Mouse (Mus musculus): ENCODE results near the gene Doc2b. TPM values are rescaled to one million over a fixed set of nuclear protein-coding genes. Genes with fewer than 3 reads are reported as not detected.

Doc2b gene
- polyA plus RNA-seq (2017; shearing (Covaris generic)) = not detected

DNA sequence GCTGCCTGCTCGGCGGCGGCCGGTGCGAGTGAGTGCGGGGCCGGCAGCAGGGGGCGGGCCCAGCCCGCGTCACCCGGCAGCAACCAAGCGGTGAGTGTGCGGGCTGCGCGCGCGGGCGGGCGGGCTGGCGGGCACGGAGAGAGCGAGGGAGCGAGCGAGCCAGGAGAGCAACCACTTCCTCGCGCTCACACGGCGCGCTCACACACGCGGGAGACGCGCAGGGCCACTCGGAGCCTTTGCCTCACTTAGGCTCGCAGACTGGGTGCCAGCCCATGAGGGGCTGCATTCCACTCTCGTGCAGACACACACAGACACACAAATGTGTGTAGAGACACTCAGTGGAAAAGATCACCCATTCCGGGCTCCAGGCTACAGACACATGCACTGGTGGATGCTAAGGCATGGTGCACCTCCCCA lies at the start of gene Doc2b:
Doc2b (minus strand) TSS at position 21 of the 417 bp plus-strand sequence.
- no peak for ATAC-seq

DNA sequence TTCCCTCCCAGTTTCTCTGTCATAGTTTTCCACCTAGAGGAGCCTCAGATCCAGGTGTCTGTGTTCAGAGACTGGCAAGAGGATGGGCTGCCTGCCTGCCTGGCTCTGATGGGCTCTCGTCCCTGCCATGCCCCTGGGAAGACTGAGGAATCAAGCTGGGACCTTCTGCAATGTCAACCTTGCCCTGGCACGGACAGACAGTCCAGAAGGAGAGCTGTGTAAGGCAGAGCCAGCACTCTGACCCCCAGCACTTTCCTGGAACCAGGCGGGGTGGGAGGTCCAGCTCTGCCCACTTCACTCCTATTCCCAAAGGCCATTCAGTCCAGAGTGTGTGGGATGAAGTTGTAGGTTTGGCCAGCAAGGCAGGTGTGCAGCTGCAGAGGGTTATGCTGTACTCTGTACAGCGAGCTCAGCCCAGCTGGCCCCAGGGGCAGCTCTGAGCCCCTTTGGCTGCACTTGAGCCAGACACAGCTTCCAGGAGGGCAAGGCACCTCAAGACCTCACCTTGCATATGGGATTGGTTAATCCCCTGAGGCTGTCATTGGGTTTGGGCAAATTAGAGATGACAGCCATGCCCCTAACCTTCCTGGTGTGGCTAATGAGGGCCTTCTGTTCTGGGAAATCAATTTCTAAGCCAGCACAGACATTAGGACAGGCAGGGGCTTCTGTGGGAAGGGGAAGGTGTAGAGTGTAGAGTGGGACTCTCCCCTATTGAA lies 47.2 kb upstream of the Doc2b start:
- ATAC-seq = no peak

DNA sequence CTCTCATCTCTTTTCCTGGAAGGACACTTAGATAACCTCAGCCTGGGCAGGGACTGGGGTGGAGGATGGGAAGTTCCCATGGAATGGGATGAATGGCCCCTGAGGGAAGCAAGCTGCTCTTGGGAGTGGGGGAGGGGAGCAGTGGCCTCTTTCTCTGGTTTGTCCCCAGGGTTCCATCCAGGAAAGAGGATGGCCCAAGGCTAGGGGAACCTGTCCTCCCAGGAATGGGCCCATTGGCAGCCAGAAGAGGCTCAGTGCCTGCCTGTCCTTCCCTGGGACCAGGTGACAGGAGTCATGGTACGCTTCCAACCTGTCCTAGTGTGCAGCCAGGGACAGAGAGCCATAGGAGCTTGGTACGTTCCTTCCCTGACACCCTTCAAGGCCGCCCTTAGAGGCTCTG lies 45.7 kb upstream of the Doc2b start:
- ATAC-seq = no peak

DNA sequence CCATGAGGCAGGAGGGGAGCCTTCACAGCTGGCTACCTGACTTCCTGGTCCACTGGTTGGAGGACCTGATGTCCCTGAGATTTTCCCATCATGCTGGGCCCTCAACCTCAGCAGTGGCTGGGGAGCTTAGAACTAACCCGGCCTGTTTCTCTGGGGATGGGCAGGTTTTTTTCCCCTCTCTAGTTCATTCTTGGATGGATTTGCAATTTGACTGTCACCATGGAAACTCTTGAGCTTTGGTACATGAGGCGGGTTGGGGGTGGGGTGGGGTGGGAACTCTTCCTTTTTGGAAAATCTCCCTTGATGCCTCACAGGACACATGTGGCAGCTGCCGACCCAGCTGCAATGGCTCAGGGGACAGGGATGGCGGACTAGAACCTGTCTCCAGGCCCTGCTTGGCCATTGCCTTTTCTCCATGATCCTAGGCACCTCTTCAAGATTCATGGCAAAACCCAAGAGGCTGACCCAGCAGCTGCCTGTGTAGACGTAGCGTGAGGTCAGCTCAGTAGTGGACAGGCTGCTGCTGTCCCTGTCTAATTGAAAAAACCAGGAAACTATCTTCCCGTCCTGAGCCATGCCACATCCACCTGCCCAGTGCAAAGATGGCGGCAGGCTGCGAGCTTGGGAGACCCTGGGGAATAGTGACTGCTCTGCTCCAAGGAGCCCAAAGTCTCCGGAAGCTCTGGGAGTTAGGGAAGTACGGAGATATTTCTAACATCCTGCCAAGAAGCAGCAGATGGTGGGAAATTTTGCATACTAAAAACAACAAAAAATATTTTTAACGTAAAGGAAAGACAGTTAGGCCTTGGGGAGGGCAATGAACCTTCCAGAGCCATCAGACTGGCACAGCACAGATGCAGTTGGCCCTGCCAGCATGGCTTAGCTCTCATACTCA lies 43.9 kb upstream of the Doc2b start:
- no peak for ATAC-seq

DNA sequence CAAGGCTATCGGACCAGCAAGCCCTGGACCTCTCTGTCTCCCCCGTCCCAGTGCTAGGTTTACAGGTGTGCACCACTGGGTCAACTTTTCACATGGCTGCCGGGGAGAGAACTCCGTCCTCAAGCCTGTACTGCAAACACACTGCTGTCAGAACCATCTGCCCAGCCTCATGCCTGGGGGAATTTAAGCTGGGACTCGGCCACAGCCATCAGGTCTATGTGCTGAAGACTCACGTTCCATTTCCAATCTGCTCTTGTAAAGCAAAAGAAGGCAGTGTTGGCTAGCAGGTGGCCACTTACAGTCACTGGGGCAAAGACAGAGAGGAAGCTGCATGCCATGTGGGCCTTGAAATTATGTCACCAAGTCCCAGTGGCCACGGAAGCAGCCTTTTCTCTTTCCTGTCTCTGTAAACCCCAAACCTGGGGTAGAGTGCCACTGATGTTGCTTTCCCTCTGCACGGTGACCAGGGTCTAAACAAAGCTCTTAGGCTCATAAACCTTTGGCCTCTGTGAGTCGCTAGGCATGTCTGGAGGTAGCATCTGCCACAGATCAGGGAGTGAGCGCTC lies 43.1 kb upstream of the Doc2b start:
- no peak for ATAC-seq

DNA sequence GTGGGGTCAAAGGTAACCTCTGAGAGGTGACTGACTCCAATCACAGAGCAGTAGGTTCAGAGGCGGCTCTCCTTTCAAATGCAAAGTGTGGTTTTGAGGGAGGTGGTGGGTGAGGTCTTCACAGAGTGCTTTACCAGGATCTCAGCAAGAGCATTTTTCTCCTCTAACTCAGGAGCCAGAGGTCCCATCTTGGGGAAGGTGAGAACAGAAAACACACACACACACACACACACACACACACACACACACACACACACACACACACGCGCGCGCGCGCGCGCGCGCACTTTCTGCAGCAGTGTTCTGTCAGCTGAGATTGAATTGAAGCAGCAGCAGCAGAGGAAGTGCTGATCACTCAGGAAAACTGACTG lies 40.4 kb upstream of the Doc2b start:
- no peak for ATAC-seq

DNA sequence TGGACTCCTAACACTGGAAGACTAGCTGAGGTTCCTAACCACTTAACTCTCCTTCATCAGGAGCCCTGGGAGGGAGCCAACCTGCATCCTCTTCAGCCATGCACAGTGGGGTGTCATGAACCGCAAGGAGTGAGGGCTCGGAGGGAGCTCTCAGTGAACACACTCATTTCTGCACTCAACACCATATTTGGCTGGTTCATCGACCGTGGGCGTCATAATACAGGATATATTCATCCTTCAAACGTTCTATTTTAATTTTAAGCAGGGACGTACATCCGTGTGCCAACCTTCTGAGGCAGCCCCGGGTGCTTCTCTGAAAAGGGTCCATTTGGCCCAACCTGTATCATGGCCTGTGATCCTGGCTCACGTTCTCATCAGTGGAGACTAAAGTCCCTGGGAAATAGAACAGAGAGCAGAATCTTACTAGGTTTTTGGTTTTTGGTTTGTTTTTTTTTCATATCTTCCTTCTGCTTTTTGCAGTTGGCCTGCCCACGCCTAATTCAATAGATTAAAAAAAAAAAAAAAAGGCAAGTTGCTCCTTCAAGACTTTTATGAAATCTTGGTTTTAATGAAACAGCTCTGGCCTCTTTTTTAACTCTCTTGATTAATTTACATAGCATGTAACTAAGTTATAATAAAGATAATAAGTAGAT lies 39.9 kb upstream of the Doc2b start:
- peak; percentile 90 for ATAC-seq

DNA sequence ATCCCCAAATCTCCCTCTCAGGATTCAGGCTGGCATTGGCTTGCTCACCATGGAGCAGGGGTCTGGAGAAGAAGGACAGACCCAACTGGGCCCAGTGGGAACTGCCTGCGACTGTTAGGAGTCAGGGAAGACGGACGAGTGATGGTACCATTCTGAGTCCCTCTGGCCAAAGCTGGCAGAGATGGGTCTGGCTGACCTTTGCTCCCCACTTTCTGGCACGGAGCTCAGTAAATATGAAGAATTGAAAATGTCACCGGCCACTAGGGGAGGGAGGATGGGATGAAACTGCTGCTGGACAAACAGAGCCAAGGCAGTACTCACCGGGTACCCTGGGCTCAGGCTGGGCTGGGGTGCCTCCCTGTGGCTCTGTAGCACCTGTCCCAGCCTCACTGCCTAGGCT lies 37.2 kb upstream of the Doc2b start:
- ATAC-seq = no peak

DNA sequence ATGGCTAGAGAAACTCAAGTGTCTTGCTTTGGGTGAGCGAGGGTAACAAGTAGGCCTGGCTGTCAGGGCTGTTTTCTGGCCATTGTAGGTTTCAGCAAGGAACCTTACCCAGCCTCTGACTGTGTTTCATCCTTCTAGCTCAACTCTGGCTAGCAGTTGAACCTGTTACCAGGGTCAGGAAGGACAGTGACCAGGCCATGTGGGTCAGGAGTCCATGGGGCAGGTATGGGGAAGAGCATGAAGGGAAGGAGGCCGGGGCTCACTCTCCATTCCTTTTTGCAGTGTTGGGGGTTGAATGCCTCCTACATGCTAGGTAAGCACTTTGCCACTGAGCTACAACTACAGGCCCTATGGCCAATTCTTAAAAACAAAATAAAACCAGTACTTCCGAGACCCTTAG lies 34.5 kb upstream of the Doc2b start:
- no peak for ATAC-seq

DNA sequence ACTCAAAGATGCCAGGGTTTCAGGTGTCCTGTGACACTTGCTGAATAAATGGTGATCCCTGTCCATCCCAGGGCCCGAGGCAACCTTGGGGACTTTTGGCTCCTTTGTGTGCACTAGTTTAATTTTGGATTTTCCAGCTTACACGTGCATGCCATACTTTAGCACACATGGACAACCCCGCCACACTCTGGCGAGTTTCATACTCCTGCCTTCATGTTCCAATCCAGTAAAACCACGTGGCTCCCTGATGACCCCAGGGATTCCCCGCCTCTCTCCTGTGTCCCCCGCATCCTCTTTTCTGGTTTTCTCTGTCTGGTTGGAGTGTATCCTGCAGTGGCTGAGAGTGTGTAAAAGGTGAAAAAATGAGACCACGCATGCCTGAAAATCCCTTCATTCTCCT lies 31.6 kb upstream of the Doc2b start:
- ATAC-seq = no peak

DNA sequence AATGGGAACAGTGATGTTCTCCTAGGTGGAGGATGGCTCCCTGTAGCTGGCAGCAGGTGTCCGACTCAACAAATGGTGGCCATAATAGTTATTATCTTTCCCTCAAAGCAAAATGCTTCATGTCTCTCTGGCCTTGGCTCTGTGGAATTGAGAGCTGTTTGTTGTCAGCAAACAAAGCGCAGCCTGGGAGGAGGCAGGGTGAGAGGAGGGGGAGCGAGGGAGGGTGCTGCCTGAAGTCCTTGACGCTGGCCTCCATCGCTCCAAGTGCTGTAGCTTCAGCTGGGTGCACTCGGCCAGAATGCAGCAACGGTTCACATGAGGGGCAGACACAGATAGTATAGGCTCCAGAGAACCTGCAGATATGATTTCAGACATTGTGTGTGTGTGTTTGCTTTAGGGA lies 27.7 kb upstream of the Doc2b start:
- no peak for ATAC-seq

DNA sequence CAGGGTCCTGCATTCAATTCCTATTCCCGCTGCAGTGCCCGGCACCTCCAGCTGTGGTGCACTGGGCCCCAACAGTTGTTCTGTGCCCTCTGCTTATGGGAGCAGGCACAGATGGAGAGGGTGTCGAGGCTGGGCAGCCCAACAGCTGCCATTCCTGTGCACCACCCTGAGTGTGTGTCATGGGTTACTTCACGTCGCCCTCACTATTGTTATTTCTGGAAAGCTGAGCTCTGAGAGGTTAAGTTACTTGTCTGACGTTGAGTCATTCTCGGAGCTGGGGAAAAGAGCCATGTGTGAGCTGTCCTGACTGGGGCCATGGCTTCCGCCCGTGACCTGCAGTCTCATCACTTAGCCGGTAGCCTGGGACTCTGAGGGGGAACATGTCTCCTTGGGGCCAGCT lies 17.2 kb upstream of the Doc2b start:
- no peak for ATAC-seq

DNA sequence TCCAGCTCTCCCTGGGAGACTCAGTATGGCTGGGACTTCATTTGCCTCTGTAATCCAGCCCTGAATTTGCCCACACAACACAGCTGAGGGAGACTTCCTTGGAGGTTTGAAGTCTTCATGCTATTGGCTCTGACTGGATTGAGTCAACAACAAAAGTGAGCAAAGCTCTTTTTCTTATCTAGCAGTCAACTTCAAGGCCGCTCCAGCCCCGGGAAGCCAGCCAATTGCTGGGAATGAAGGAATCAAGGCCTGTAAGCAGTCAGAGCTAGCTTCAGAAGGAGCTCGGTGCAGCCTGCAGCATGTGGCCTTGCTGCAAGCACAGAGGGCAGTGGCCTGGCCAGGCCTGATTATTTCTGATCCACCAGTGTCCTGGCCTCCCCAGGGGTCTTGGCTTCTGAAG lies 16.1 kb upstream of the Doc2b start:
- ATAC-seq = no peak

DNA sequence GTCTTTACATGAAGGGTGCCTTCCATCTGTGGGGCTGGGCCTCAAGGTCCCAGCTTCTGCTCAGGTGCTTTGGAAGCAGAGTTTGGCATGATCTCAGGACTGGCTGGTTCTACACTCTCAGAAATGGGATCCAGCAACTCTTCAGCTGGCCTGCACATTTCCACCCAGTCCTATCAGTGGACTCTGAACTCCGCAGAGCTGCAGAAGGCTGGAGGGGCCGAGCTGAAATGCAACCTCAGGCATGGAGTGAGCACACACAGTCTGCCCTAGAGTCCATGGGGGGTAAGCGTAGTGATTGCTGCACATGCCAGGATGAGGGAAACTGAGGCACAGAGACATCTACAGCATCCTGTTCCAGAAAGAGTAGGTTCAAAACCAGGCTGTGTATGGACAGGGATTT lies 14.7 kb upstream of the Doc2b start:
- ATAC-seq = no peak

DNA sequence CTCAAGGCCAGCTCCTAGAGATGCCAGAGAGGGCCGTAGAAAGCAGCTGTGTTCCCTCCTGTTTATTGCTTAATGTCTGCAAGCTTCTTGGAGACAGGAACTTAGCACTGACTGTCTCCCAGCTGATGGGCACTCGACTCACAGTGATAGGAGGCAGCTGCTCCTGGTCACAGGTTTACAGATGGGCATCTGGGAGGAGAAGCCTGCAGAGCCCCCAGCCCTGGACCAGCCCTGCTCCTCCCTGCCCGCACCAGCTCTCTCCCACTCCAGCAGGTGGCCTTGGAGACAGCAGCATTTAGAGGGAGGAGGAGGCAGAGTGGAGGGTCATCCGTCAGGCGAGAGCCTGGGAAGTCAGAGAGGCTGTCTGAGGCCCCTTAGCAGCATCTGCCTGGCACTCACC lies 11.6 kb upstream of the Doc2b start:
- no peak for ATAC-seq

DNA sequence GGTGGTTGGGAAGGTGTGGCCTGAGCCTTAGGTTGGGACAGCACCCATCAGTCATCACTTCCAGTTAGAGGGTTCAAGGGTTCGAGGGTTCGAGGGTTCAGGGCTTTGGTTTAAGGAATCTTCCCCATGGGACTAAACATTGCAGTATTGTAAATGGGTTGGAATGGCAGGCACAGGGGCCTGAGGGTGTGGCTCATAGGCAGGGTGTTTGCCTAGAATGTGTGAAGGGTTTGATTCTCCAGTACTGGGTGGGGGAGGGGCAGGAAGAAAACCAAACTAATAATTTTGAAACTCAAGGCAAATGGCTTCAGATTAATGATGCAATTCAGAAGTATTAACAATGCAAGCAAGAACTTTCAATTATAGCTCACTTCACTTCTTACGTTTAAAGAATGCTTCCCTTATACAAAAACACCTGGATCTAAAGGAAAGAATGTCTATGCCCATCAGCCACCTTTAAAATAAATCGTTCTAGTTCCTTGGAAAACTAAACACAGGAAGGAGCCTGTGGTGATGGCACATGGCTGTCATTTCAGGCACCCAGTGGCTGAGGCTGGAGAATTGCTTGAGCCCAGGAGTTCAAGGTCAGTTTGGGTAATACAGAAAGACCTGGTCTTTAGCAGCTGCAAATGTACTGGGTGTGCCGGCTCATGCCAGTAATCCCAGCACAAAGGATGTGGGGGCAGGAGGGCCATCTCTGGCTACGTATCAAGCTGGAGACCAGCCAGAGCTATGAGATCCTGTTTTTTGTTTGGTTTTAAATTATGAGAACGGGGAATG lies 6.1 kb upstream of the Doc2b start:
- ATAC-seq = no peak

DNA sequence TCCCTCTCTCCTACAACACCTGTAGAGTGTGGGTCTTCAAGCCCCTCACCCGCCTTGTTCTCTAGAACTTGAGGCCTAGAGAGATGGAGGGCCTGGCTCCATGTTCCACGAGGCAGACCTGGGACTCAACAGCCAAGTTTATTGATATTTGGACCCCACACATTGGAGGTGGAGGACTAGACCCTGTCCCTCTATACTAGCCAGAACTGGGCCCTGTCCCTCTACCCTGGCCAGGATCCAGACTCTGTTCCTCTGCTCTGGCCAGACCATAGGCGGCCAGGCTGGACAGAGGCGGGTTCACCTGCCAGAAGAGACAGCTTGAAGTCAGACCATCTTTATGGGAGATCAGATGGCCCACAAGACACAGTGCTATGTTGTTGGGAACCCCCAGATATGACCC lies 5.5 kb upstream of the Doc2b start:
- ATAC-seq = no peak

DNA sequence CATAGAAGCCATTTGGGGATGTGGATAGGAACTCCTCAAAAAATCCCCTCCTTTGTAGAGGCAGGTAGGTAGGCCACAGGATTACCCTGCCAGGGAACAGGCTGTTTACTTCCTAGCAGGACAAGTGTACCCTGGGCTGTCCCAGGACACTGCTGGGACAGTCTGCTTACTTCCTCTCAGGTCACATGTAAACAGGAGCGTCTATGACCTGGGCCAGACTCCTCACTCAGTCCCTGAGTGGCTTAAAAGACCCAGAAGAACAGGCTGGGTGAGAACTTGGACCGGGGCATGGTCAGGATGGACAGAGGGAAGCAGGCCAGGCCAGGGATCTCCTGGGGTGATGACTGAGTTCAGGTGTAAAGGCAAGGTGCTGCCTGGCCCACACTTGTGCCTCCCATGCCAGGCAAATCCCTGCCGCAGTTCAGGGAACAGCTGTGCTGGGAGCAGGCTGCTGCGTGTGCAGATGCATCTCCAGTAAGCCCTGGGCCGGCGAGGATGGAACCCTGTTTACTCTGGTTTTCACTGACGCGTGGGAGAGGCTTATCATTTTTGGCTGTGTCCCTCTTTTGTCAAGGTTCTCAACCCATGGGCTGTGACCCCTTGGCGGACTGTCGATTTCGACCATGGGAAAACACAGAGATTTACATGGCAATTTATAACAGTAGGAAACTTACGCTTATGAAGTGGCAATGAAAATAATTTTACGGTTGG lies 842 bp upstream of the Doc2b start:
- ATAC-seq = no peak

DNA sequence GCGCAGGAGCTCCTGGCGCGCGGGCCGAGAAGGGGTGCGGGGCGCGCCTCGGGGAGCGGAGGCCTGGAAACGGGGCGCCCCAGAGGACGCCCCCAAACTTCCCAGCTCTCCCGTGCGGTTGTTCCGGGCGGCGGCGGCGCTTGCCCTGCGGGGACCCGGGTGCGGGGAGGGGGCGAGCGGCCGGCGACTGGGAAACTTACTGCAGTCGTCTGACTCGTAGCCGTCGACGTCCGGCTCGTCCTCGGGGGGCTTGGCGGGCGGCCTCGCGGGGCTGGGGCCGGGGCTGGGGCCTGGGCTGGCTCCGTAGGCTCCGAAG lies 570 bp downstream of the Doc2b start:
- ATAC-seq = no peak

DNA sequence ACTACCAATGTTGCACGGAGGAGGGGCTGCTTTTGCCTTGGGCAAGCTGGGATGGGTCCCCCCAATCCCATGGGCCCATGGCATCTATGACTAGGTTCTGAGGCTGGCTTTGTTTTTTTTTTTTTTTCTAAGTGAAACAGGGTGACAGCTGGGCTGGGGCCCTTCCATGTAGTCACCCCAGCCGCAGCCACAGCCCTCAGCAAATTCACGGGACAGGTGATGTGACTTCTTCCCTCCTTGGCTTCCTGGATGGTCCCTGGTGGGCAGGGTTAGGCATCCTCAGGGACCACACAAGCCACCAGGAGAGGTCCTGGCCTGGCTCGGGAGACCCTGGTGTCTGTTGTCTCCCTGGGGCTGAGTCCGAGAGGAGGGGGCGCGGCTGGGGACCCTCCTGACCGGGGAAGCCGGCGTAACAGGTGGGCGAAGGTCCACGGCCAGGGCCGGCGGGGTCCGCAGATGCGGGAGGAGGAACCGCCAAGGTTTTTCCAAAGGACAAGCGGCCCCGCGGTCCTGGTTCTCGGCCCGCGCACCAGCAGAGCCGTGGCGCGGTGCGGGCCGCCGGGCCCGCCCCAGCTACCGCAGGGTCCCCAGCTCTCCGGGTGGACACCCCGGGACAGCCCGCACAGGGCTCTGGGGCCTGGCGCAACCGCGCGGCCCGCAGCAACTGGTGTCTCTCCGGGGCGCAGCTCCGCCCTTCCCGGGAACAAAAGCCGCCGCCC lies 1.1 kb downstream of the Doc2b start:
- ATAC-seq = no peak

DNA sequence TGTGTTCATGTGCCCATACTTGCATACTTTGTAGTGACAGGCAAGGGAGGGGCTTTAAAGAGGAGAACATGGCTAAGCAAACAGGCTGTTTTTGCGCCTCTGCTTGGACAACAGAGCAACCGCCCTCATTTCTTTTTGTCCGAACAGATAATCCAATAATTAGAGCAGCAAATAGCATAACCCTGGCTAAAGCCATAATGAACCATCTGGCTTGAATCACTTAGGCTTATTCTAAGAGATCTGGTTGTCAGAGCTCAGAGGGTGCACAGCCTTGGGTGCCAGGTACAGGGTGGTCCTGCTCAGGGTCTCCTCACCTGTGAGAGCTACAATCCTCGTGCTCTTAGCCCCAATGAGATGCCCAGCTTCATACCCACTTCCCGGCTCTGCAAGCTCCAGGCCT lies 2.5 kb downstream of the Doc2b start:
- no peak for ATAC-seq
